Mouse (Mus musculus): Measurements from ENCODE around the gene Gm49320.
"Not testable (repeated sequence)": the region's sequence is repeated elsewhere in the genome, so short reads cannot be mapped to it uniquely, and the experiment has no call there.

The Gm49320 gene

DNA sequence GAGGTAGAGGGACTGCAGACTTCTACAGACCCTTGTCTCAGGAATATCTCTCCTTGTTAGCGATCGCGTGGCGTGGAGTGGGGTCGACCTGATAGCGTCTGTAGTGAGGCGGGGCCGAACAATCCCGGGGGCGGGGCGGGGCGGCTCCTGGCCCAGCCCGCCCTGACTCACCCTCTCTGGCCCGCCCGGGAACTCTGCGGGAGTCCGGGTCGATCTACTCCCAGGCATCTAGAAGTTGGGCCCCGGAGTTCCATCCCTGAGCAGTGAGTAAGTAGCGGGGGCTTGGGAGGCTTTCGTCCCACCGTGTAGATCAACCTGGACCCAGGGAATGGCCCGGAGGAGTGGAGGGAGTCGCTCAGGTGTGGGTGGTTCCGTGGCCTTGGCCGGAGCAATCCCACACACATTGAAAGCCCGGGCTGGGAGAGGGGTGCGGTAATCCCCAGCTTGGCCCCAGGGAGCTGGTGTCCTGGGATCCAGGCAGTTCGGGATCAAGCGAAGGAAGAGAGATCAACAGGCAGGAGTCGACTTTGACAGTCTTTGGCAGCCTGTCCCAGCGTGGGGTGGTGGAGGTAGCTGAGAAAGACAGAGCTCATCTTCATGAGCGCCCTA lies 11.8 kb upstream of the Gm49320 start, which contains the start of gene Lrrc8e:
Lrrc8e (plus strand) TSS at position 89 of the 609 bp plus-strand sequence.
- peak; percentile 61 for DNase-seq (ENCODE audit: low spot score)

DNA sequence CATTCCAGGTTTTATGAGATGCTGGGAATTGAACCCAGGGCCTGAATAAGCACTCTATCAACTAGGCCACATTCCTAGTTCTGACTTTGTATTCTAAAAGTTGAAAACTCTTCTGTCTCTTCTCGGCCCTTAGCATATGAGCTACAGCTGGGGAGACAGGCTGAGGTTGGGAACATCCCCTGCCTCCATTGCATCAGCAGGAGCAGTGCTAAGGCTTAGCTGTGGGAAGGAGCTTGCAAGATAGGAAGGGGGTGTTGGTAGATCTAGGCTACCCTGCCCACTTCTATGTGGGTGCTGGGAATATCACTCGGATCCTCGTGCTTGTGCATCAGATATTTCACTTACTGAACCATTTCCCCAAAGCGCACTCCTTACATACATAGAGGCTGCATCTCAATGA lies 10.7 kb upstream of the Gm49320 start:
- DNase-seq (ENCODE audit: low spot score), result no peak

DNA sequence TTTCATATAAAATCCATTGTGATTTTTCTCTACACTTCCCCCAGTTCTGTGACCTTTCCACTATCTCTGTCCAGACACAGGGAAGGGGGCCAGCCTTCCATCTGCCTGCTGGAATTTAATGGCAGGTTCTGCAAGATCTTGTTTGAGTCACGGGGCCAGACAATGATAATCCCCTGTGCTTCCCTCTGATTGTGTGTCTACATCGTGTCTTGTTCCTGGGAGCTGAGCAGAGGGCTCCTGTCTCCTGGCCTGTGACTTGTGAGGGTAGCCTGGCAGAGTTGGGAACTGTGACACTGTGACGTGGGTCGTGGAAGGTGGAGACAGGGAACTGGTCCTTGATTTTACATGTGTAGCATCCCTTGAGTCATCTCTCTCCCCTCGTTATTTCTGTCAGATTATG lies 8.9 kb upstream of the Gm49320 start:
- DNase-seq (ENCODE audit: low spot score), result no peak

DNA sequence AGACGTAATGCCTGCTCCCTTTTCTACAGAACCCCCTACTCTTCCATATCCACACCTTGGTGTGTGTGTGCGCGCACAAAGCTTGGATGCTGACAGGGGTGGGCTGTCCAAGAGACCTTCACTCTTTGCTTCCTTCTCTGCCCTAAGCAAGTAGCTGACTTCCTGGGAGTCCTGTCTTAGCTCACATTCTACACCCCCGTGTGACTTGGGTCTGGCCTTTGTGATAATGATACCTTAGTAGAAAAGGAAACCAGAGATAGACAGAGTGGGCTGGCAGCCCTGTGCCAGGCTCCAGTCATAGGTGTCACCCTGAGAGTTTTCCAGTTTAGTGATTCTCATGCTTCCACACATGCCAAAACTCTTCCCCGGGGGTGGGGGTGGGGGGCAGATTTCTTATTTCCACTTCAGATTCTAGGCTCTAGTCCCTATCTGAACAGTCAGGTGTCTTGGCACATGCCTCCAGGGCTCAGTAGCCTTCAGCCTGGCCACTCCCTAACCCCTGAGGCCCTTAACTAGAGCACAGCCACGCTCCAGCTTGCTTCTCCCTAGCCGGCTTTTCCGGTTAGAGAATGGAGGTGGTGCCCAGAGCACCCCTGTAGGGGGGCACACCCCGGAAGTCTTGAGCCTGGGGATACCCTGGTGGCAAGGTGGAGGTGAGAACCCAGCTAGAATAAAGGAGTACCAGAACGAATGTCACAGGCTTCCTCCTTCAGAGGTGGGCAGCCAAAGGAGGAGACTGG lies 7.9 kb upstream of the Gm49320 start:
- DNase-seq (ENCODE audit: low spot score), result peak; percentile 78

DNA sequence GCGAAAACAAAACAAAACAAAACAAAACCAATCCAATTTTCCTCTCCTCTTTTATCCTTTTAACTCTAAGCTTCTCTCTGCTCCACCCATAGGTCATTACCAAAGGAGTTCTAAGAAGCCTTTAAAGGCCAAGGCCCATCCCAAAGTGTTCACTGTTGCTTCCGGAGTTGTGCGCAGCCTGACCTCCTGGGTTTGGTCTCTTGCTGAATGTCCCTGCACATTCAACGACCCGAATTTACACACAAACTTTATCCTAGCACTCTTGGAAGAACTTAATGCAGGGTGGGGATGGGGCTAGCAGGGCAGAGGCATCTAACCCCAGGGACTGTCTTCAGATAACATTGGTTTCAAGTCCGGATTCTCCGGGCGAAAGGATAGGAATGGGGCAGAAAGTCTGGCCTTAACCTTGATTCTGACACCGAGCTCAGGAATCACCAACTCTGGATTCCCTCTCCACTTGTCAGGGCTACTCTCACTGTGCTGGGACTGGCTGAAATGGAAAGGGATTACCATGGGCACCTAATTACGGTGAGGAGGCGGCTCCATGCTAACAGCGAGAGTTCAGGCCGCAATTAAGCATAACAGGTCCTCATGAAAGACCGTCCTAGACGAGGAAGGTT lies 741 bp upstream of the Gm49320 start:
- no peak for DNase-seq (ENCODE audit: low spot score)

DNA sequence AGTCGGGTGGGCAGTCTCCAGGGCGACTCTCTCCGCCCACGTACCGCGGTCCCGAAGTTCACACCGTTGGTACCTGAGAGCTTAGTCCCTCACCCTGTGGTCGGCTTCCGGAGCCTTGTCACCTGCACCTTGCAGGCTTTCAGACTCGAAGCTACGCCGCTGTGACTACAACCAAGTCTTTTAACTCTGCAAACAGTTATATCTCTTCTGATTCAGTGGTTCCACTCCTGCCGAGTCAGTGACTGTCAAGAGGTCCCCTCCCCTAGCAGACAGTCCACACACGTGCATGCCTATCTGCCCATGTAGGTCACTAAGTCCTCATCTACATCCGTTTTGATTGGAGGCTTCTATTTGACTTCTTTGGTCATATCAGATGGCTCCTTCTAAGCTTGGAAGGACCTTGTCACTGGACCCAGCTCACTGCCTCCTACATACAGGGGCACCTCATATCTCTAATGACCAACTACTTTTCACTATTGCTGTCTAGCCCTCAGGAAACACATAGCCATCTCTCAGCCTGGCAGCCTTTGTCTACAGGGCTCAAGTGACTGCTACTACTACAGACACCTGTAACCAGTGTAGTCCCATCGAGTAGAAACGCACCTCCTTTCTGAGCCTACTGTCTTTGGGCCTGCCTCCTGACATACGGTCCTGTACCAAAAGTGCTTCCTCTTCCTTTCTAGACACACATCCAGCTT lies 677 bp downstream of the Gm49320 start:
- DNase-seq (ENCODE audit: low spot score), result no peak

DNA sequence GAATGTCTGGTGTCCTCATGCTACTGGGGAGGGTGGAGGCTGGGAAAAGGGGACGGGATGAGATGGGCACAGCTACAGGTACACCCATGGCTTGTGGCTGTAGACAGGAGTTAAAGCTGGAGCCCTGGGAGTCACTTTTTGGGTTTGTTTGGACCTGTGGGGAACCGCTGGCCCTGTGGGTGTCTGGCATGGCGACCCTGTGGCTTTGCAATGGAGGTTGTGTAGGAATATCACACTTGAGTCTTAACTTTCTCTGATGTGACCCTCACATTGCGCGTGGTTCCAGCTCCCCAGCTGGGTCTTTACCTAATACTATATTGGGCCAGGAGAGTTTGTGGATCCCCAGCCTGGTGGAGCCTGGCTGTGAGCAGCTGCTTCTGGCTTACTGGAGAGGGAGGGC lies 6.4 kb downstream of the Gm49320 start:
- no peak for DNase-seq (ENCODE audit: low spot score)

DNA sequence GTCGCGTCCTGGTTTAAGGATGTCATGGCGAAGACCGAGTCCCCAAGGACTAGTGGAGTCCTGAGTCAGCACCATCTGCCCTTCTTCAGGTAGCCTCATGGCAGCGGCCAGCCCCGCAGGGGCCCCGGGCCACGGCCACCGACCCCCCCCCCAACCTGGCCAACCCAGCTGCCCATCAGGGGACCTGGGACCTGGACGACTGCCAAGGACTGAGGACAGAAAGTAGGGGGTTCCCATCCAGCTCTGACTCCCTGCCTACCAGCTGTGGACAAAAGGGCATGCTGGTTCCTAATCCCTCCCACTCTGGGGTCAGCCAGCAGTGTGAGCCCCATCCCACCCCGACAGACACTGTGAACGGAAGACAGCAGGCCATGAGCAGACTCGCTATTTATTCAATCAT lies 7.1 kb downstream of the Gm49320 start:
- DNase-seq (ENCODE audit: low spot score), result no peak

DNA sequence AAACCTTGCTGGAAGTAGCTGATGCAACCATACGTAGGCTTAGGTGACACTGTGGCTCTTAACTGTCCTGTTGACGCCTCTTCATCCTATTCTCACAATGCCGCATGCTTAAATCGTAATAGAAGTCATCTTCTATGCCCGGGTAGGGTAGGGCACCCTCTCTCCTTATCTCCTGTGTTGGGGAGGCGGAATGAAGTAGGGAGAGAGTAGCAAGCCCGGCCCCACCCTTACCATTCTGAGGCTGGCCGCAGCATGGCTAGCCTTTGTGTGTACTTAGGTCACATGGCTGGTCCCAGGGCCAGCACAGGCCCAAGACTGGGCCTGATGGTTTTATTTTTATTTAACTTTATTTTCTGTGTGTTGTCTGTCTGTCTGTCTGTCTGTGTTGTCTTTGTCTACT lies 8.6 kb downstream of the Gm49320 start:
- DNase-seq (ENCODE audit: low spot score), result no peak

DNA sequence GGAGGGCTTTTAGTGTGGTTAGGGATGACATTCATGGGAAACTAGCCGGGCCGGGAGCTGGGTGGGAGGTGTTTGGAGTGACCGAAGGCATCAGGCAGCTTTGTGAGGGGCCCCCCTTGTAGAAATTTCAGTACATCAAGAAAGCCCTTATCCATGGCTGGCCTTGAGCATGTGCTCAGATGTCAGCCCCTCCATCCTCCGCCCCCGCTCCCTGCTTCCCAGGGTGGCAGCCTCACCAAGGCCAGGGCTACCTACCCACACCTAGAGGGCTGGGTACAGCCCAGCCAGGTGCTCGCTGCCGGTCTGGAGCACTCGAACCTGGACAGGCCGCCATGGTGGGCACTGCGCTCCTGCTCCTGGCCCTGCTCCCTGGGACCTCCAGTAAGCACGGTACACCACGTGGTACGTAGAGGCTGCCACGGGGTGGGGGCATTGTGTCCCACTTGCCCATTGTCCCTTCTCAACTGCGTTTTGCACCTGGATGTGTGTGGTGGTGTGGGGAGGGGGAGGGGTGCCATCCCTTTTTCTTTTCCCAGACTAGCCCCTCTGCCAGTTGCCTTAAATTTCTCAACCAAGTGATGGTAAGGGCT lies 9.4 kb downstream of the Gm49320 start, which contains the start of gene Tgfbr3l:
Tgfbr3l (plus strand) TSS at position 264 of the 590 bp plus-strand sequence.
- no peak for DNase-seq (ENCODE audit: low spot score)

DNA sequence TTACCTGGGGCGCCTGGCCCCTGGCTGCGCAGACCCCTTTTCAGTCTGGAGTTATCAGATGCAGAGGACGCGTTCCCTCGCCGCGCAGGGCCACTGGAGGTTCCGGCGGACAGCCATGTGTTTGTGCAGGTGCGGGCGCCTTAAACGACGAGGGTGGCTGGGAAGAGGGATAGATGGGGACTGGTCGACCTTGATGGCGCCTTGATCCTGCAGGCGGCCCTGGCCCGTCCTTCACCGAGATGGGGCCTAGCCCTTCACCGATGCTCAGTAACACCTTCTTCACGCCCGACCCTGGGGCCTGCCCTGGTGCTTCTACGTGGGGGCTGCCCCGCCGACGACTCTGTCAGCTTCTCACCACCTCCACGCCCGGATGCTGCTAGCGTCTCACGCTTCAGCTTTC lies 10.5 kb downstream of the Gm49320 start:
- DNase-seq (ENCODE audit: low spot score), result no peak

DNA sequence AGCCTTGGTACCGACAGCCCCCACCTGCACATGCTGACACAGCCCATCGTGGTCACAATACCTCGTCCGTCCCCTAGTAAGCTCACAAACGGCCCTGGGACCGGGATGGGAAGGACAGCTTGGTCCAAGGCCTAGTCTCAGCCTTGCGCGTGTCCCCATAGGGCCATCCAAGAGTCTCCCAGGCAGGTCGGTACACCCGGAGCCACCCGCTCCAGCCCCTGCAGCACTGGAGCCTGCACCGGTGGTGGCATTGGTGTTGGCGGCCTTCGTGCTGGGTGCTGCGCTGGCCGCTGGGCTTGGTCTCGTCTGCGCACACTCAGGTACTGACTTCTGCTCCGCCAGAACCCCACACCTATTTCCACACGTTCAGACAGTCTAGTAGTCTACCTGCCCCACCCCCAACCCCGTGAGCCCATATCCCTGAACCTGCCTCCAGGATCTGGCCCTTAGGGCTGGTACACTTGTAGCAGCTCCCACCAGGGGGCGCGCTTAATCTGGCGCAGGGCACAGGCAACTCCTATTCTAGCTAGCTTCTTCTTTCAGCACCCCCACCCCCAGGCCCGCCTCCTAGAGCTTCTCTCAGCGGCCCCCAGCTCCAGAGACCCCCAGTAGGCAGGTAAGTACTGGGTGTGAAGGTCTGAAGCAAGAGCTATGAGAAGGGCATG lies 11.8 kb downstream of the Gm49320 start:
- peak; percentile 86 for DNase-seq (ENCODE audit: low spot score)

DNA sequence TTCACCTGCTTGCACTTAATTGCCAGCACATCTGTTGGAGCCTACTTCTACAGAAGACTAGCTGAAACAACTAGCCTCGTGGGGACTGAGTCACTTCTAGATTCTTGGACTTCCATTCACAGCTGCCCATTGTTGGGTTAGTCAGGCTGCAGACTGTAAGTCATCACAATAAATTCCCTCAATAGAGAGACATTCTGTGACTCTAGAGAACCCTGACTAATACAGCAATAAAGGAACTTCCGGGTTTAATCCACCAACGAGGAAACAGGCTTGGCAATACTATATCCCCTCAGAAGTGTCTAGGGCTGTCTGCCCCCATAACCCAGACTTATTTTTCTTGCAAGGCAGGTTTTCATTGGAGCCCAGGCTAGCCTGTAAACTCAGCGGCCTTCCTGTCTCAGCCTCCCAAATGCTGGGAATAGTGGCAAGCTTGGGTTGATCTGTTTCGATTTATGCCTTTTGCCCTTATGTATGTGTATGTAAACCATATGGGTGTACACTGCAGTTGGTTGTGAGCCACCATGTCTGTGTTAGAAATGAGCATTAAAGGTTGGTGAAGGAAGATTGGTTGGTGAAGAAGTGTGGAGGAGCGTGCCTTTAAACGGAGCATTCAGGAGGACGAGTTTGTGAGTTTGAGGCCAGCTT lies 13.6 kb downstream of the Gm49320 start:
- no peak for DNase-seq (ENCODE audit: low spot score)

DNA sequence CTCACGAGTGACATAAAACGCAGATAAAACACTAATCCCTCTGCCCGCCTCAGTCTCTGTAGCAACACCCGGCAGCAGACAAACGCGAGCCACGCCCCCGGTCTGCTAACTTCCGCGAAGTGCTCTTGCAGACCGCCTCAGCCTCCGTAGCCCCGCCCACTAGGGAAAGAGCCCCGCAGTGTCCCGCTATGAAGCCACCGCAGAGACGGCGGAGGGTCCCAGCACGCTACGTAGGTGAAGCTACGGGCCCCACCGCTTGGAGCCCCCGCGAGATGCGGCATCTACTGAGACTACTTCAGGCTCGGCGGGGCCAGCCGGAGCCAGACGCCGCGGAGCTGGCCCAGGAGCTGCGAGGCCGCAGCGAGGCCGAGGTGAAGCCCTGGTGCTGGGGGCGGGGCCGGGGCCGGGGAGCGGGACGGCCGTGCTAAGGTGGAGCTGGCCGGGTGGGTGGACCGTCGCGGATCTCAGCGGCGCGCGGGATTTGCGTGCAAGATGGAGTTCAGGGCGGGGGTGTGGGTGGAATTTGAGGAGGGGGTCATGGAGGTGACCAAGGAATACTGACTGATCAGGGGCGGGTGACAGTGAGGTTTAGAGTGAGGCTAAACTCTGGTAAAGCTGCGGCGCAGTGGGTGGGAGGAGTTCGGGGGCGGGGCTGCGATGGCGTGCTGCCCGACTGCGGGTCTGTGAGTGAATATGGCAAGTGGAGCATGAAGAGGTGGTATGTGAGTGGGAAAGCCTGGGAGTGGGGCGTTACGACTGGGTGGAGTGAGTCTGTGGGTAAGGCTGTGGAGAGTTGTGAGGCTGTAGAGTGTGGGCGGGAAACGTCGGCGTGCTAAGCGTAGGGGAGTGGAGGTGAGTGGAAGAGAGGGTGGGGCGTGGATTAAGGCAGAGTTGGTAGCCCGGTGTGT lies 14.5 kb downstream of the Gm49320 start, which contains the start of gene Snapc2:
Snapc2 (plus strand) TSS at position 147 of the 908 bp plus-strand sequence.
- DNase-seq (ENCODE audit: low spot score), result peak; percentile 97

DNA sequence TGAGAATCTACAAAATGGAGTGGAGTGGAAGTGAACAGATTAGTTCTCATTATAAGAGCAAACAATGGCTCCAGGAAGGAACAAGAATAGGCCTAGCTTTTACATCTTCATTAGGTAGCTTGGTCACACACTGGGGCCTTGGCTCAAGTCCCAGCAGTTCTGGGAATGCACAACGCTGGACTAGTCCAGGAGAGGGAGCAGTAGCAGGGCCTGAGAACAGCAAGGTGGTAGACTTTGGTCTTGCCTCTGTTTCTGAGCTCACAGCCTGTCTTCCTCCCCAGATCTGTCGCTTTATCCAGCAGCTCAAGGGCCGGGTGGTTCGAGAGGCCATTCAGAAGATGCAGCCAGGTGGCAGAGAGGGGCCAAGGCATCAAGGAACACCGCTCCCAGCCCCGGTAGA lies 15.3 kb downstream of the Gm49320 start:
- DNase-seq (ENCODE audit: low spot score), result peak; percentile 67

DNA sequence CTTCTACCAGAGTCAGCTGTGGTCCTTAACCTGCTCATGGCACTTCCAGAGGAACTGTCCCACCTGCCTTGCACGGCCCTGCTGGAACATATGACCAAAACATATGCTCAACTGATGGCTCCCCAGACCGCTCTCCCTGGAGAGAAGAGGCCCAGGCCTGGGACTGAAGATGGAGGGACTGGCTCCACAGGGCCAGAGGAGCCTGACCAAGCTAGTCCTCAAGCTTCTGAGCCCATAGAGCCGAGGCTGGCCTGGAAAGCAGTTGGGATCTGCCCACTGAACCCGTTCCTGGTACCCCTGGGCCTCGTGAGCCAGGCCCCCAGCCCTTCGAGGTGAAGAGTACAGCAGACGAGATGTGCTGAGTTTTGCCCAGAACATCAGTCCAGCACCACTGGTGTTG lies 16.8 kb downstream of the Gm49320 start:
- DNase-seq (ENCODE audit: low spot score), result not testable (repeated sequence)

DNA sequence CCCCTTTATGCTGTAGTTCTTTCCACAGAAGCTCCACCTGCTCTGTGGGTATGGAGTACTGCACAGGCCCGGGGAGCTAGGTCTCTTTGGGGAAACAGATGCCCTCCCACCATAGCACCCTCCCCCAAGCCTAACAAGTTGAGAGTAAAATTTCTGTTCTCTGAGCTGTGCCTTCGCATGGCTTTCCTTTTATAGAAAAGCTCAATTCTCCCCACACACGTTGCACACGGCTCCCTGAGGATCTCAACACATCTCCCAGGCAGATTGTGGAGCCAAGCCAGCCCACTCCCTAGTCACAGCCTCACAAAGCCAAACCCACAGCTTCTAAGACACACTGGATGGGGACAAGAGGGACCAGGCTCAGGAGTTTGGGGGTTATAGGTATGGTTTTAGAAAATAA lies 18.2 kb downstream of the Gm49320 start:
- DNase-seq (ENCODE audit: low spot score), result no peak

DNA sequence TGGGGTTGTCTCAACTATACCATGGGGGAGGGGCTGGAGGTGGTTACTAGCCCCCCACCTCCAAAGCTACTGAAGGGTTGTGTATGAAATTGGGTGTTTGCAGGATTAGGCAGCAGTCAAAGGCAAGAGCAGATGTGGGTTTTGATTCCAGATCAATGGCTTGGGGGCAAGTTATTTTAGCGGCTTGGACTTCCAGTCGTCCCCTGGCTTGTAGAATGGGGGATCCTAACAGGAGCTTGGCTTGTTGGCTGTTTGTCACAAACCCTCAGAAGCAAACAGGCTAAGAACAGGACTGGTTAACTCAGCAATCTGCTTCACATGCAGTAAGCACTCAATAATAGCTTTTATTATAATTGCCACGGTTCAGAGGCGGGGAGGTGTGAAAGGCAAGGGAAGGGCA lies 18.7 kb downstream of the Gm49320 start:
- DNase-seq (ENCODE audit: low spot score), result no peak

DNA sequence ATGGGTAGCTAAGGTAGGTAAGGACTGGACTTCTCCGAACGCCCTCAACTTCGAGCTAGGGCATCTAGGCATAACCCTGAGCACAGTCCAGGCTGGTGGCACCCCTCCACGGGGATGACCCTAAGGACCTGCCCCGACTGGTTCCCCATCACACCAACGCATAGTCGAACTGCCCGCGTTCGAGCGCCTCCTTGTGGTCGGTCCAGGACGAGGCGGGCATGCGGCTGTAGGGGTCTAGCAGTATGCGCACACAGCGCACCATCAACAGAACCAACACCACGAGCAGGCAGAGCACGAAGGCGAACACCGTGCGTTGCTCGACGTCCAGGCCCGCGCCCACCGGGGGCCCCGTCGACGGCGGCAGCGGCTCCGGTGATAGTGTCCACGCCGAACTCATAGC lies 19.6 kb downstream of the Gm49320 start:
- DNase-seq (ENCODE audit: low spot score), result peak; percentile 78

DNA sequence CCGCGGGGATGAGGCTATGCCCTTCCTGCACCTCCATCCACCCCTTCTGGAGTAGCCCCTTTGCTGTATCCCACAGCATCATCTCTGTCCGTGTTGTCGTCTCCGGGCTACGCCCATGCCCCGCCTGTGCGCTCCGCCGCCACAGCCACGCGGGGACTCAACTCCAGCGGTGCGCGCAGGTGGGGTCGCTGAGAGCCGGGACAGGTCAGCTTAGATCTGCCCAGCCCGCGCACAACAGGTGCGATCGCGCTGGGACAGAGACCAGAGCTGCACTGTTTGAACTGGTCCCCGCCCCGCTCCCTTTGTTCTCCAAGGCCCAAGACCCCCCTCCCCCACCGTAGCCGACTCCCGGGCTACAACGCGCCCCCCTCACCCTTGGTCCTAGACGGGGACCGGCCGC lies 20.0 kb downstream of the Gm49320 start:
- DNase-seq (ENCODE audit: low spot score), result no peak
